Mouse (Mus musculus): Measurements from ENCODE around the gene Tamm41.

- TF ChIP-seq HCFC1 (IDR thresholded peaks at IDR 0.05; ENCODE audit: borderline replicate concordance, insufficient read depth, low read length): no peak
- TF ChIP-seq CHD2 (IDR thresholded peaks at IDR 0.05; ENCODE audit: low read depth, low read length): no peak
- TF ChIP-seq MAFK (IDR thresholded peaks at IDR 0.05; ENCODE audit: insufficient read depth, low read depth, low read length): no peak
- TF ChIP-seq ZC3H11A (IDR thresholded peaks at IDR 0.05; ENCODE audit: borderline replicate concordance, low read depth, low read length): no peak
- TF ChIP-seq ZNF384 (IDR thresholded peaks at IDR 0.05; ENCODE audit: low read depth, low read length): no peak
Measured at GRCm38 (mm10) chr6:114965396-114965795, 72.3 kb downstream of the Tamm41 start.
